24 mouse cellular contexts compared by ENCODE assay signal in the genomic region with DNA sequence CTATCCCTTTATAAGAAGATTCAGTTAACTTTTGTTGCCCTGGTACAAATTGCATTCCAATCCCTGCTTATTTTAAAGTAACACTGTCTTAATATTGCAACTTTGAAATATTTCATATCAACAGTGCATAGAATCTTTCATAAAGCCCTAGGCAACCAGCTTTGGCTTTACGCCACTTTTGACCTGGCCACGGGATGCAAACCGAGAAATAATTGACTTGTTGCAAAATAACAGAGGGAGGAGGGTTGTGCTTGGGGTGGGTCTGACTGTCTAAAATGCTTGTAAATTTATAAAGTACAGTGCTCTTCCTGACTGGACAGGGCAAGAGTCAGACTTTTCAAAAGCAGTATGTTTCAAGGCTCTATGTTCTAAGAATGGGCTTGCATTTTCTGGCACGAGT. TPM values are rescaled to one million over a fixed set of nuclear protein-coding genes. Genes with fewer than 3 reads are reported as not detected.
DNase-seq lines count a peak whose midpoint lies in the region; ATAC-seq and TF ChIP-seq lines count a peak whose summit lies in the region.
"Had no signal": no experiment of that assay in that cellular context is flagged by ENCODE, and none has a peak within 500 bp of the region (broad histone marks: within the 10 kb centered on the region; RNA-seq: fewer than 3 reads in every experiment).

No protein-coding gene starts in this region.

- peak; percentile 23 for DNase-seq in kidney, adult 11 months
- DNase-seq in kidney, postnatal 4 days: no peak
- DNase-seq in liver, adult 2 months (ENCODE audit: extremely low read depth, low read depth, low spot score): peak; percentile 65
- DNase-seq in liver, postnatal 0 days: no peak
- DNase-seq in kidney, postnatal 14 days: peak; percentile 35
- DNase-seq in testis, postnatal 14 days (ENCODE audit: low spot score): peak; percentile 63
- DNase-seq in thymus, postnatal 25 days: no peak
- DNase-seq in neural tube, embryonic 10.5 days (ENCODE audit: extremely low spot score, low spot score): no peak
- DNase-seq: adrenal gland, adult 2 months; cerebellum, adult 11-12 months; cerebellum, postnatal 10 days; gastrocnemius, postnatal 36 days; heart, adult 11 months; heart, postnatal 36 days had no signal

- H3K27ac ChIP-seq in liver, adult 2 months (replicated peaks; ENCODE audit: insufficient read depth, low read depth, low read length): no peak overlapping the region
- H3K27ac ChIP-seq in liver, postnatal 0 days (ENCODE audit: low read depth): no peak overlapping the region
- H3K27ac ChIP-seq: embryonic facial prominence, embryonic 10.5 days; forebrain, embryonic 10.5 days; heart, embryonic 13.5 days; hindbrain, embryonic 15.5 days had no signal

- no peaks in the 10 kb centered on the region for H3K79me2 ChIP-seq in liver, adult 2 months (ENCODE audit: control insufficient read depth, insufficient read depth, low read length)

- TF ChIP-seq POLR2A in liver, adult 2 months (IDR thresholded peaks at IDR 0.05; ENCODE audit: extremely low read depth, insufficient read depth, low read length): no peak

- H3K4me2 ChIP-seq in liver, postnatal 0 days (ENCODE audit: low read depth, low read length): no peak overlapping the region
- H3K4me2 ChIP-seq: heart, embryonic 13.5 days; hindbrain, embryonic 15.5 days had no signal

- no peak for TF ChIP-seq EP300 in liver, postnatal 0 days (IDR thresholded peaks at IDR 0.05; ENCODE audit: low read depth)

- no peak overlapping the region for H3K4me3 ChIP-seq in liver, adult 2 months (ENCODE audit: insufficient read depth, low read depth, low read length)
- H3K4me3 ChIP-seq in liver, postnatal 0 days (ENCODE audit: low read depth, low read length): no peak overlapping the region
- H3K4me3 ChIP-seq: embryonic facial prominence, embryonic 10.5 days; forebrain, embryonic 10.5 days; heart, embryonic 13.5 days; hindbrain, embryonic 15.5 days had no signal

- 48% methylated on average over 4 of the region's 4 CpGs for WGBS in liver, adult 2 months
- 67% methylated on average over 4 of the region's 4 CpGs for WGBS in liver, postnatal 0 days (ENCODE audit: insufficient replicate concordance)

- H3K36me3 ChIP-seq in liver, adult 2 months (ENCODE audit: control insufficient read depth, insufficient read depth, low read length): no peaks in the 10 kb centered on the region
- H3K36me3 ChIP-seq in liver, postnatal 0 days (replicated peaks; ENCODE audit: insufficient read depth, low read length): no peaks in the 10 kb centered on the region
- H3K36me3 ChIP-seq: embryonic facial prominence, embryonic 10.5 days; forebrain, embryonic 10.5 days; heart, embryonic 13.5 days; hindbrain, embryonic 15.5 days had no signal

- H3K27me3 ChIP-seq in liver, adult 2 months (ENCODE audit: control insufficient read depth, insufficient read depth, low read length): no peaks in the 10 kb centered on the region
- no peaks in the 10 kb centered on the region for H3K27me3 ChIP-seq in liver, postnatal 0 days (ENCODE audit: insufficient read depth, low read length)
- H3K27me3 ChIP-seq: heart, embryonic 13.5 days; hindbrain, embryonic 15.5 days; Patski had no signal

- no peak overlapping the region for H3K9ac ChIP-seq in liver, adult 2 months (ENCODE audit: low read depth, low read length)
- H3K9ac ChIP-seq in liver, postnatal 0 days (replicated peaks): no peak overlapping the region
- H3K9ac ChIP-seq: heart, embryonic 13.5 days; hindbrain, embryonic 15.5 days had no signal

- no peaks in the 10 kb centered on the region for H3K9me3 ChIP-seq in liver, postnatal 0 days (ENCODE audit: low read length)
- H3K9me3 ChIP-seq: embryonic facial prominence, embryonic 10.5 days; forebrain, embryonic 10.5 days; heart, embryonic 13.5 days; hindbrain, embryonic 15.5 days had no signal

- no peak for ATAC-seq in liver, postnatal 0 days
- ATAC-seq: activated CD4-positive, CD25-positive, alpha-beta regulatory T cell, adult 4 months; forebrain, embryonic 14.5 days; Patski had no signal

- peaks cover 2% of the 10 kb centered on the region; the same call in 1 of the 2 replicates for H3K4me1 ChIP-seq in liver, adult 2 months (ENCODE audit: control insufficient read depth, insufficient read depth, low read length)
- H3K4me1 ChIP-seq in liver, postnatal 0 days (ENCODE audit: insufficient read depth): no peaks in the 10 kb centered on the region

- no peak for TF ChIP-seq CTCF in liver, adult 2 months (IDR thresholded peaks at IDR 0.05; ENCODE audit: low read depth, low read length)
- no peak for TF ChIP-seq CTCF in liver, postnatal 0 days (IDR thresholded peaks at IDR 0.05; ENCODE audit: low read depth)

RNA-seq across cellular contexts. Expression of gene Rps23, which starts 41.8 kb away (rescaled TPM):
- 305 and 309 TPM in 2 replicates for total RNA-seq in liver, adult 2 months (2014; rRNA removed)
- 76.5 and 79.3 TPM in 2 replicates for polyA plus RNA-seq in liver, adult 2 months (2012; rRNA removed)
- 176 and 192 TPM in 2 replicates for polyA plus RNA-seq in liver, postnatal 0 days (2015; fragmentation: Nextera tagmentation; extraction: Ambion mirVana)

RNA-seq across cellular contexts. Expression of gene Atp6ap1l, which starts 59.4 kb away (rescaled TPM):
- total RNA-seq in liver, adult 2 months (2014; rRNA removed): not detected in 2 replicates
- not detected in 2 replicates for polyA plus RNA-seq in liver, adult 2 months (2012; rRNA removed)
- 0.14 TPM in 1 of 2 replicates, not detected in the other for polyA plus RNA-seq in liver, postnatal 0 days (2015; fragmentation: Nextera tagmentation; extraction: Ambion mirVana)
- total RNA-seq: adrenal gland, adult 2 months; gastrocnemius, adult 8-10 months; gastrocnemius, postnatal 36 days; MEL had no signal
- polyA plus RNA-seq: activated CD4-positive, CD25-positive, alpha-beta regulatory T cell, adult 4 months; adrenal gland, adult 2 months; C2C12; forebrain, embryonic 10.5 days; Patski had no signal

Comparison
In these comparisons a context has a peak if more than half of its experiments do, and no peak if none do; other contexts are left out.
1. DNase-seq: peak in kidney, adult 11 months (single experiment), liver, adult 2 months (single experiment), kidney, postnatal 14 days (single experiment) and testis, postnatal 14 days (single experiment); none in kidney, postnatal 4 days (0 of 2), liver, postnatal 0 days (single experiment), thymus, postnatal 25 days (single experiment) and neural tube, embryonic 10.5 days (single experiment).